Mouse (Mus musculus): ENCODE results near the gene Kcnh5.

Kcnh5 gene

GRCm38 (mm10) chr12:74952661-74953060, 224.5 kb downstream of the Kcnh5 start:
- no peak for DNase-seq (ENCODE audit: low spot score)

GRCm38 (mm10) chr12:74951124-74952115, 225.7 kb downstream of the Kcnh5 start:
- no peak for DNase-seq (ENCODE audit: low spot score)

- DNase-seq (ENCODE audit: low spot score) = no peak
Observed at GRCm38 (mm10) chr12:74901331-74901730, 275.8 kb downstream of the Kcnh5 start.

- DNase-seq (ENCODE audit: low spot score) = no peak
Observed at GRCm38 (mm10) chr12:74900777-74901176, 276.4 kb downstream of the Kcnh5 start.

GRCm38 (mm10) chr12:74899055-74899454, 278.1 kb downstream of the Kcnh5 start:
- DNase-seq (ENCODE audit: low spot score) = no peak

- DNase-seq (ENCODE audit: low spot score) = no peak
Observed at GRCm38 (mm10) chr12:74898211-74898610, 278.9 kb downstream of the Kcnh5 start.

GRCm38 (mm10) chr12:74894870-74895423, 282.2 kb downstream of the Kcnh5 start:
- no peak for DNase-seq (ENCODE audit: low spot score)

- DNase-seq (ENCODE audit: low spot score) = no peak
Observed at GRCm38 (mm10) chr12:74889419-74889818, 287.7 kb downstream of the Kcnh5 start.

GRCm38 (mm10) chr12:74887064-74887463, 290.1 kb downstream of the Kcnh5 start:
- DNase-seq (ENCODE audit: low spot score) = no peak

GRCm38 (mm10) chr12:74881344-74881743, 295.8 kb downstream of the Kcnh5 start:
- DNase-seq (ENCODE audit: low spot score) = no peak

- DNase-seq (ENCODE audit: low spot score) = no peak
Observed at GRCm38 (mm10) chr12:74855666-74856065, 321.5 kb downstream of the Kcnh5 start.

- DNase-seq (ENCODE audit: low spot score) = no peak
Observed at GRCm38 (mm10) chr12:74854263-74854662, 322.9 kb downstream of the Kcnh5 start.

GRCm38 (mm10) chr12:74850323-74850722, 326.8 kb downstream of the Kcnh5 start:
- DNase-seq (ENCODE audit: low spot score) = no peak

GRCm38 (mm10) chr12:74849912-74850311, 327.2 kb downstream of the Kcnh5 start:
- DNase-seq (ENCODE audit: low spot score) = no peak

- DNase-seq (ENCODE audit: low spot score) = no peak
Observed at GRCm38 (mm10) chr12:74848611-74849347, 328.4 kb downstream of the Kcnh5 start.

Measured in urinary bladder, postnatal 25 days (tissue).